Mouse (Mus musculus): Measurements from ENCODE around the gene Cend1. TPM values are rescaled to one million over a fixed set of nuclear protein-coding genes. Genes with fewer than 3 reads are reported as not detected.

Gene Cend1
- polyA plus RNA-seq, 1 experiment from 2014 or later: not detected

GRCm38 (mm10) chr7:141387807-141388486 lies 41.3 kb downstream of the Cend1 start:
- no peak for ATAC-seq (ENCODE audit: low read depth)
- H3K27me3 ChIP-seq (ENCODE audit: control insufficient read depth, insufficient read depth, low read depth, low read length): no peaks in the 10 kb centered on the region
- 31% methylated on average over 2 of the region's 2 CpGs for WGBS (ENCODE audit: insufficient replicate concordance)
- H3K4me1 ChIP-seq (ENCODE audit: control insufficient read depth, low read depth, low read length): peaks cover 53% of the 10 kb centered on the region
- peak overlapping the region; percentile 22 for H3K9ac ChIP-seq (ENCODE audit: low read depth, low read length)
- H3K36me3 ChIP-seq (ENCODE audit: control insufficient read depth, insufficient read depth): no peaks in the 10 kb centered on the region
- H3K27ac ChIP-seq (ENCODE audit: low read length): peak overlapping the region; percentile 77
- no peaks in the 10 kb centered on the region for H3K9me3 ChIP-seq (replicated peaks; ENCODE audit: control insufficient read depth, low read length)
- peak overlapping the region; percentile 3; the same call in 1 of the 2 replicates for H3K4me2 ChIP-seq (ENCODE audit: low read depth, low read length)
- H3K4me3 ChIP-seq (ENCODE audit: low read depth, low read length): no peak overlapping the region

DNA sequence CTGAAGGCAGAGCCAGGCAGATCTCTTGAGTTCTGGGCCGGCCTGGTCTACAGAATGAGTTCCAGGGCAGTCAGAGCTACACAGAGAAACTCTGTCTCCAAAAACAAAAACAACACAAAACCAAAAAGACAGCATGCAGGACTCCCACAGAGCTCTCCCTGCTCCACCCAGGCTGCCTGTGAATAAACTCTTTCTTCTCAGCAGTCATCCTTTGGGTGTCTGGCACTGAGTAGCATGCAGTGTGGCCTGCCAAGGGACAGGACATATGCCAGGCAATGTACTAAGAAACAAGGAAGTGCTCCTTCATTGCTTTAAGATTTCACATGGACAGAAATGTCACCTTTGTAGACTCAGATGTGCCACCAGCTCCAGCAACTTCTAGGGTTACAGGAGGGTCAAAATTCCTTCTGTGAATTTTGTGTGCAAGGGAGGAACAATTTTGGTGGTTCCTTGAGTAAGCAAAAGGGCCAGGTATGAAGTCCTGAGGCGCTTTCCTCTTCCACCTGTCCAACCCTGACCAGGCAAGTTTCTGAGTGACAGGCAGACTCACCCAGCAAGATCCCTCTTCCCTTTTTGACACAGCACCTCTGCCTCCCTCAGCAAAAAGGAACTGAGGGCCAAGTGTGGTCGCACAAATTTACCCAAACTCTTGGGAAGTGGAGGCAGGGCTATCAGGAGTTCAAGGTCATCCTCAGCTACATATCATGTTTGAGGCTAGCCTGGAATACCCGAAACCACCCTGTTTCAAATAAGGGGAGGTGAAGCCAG lies 48.0 kb downstream of the Cend1 start:
- 59% methylated on average over 4 of the region's 4 CpGs for WGBS (ENCODE audit: insufficient replicate concordance)

GRCm38 (mm10) chr7:141379584-141379983 lies 49.7 kb downstream of the Cend1 start:
- peaks cover 11% of the 10 kb centered on the region for H3K4me1 ChIP-seq (ENCODE audit: control insufficient read depth, low read depth, low read length)
- 41% methylated on average over 4 of the region's 4 CpGs for WGBS (ENCODE audit: insufficient replicate concordance)
- peak; percentile 35; the same call in 1 of the 2 replicates for ATAC-seq (ENCODE audit: low read depth)
- H3K4me2 ChIP-seq (ENCODE audit: low read depth, low read length): no peak overlapping the region
- no peaks in the 10 kb centered on the region for H3K9me3 ChIP-seq (replicated peaks; ENCODE audit: control insufficient read depth, low read length)
- H3K4me3 ChIP-seq (ENCODE audit: low read depth, low read length): no peak overlapping the region
- H3K27me3 ChIP-seq (ENCODE audit: control insufficient read depth, insufficient read depth, low read depth, low read length): no peaks in the 10 kb centered on the region
- no peaks in the 10 kb centered on the region for H3K36me3 ChIP-seq (ENCODE audit: control insufficient read depth, insufficient read depth)
- H3K9ac ChIP-seq (ENCODE audit: low read depth, low read length): no peak overlapping the region
- H3K27ac ChIP-seq (ENCODE audit: low read length): 0 out of 2 replicates have a peak overlapping the region, but pooled peaks have one; percentile 45

More for the DNA sequence above, 48.0 kb downstream of the Cend1 start:
- Histone ChIP-seq H3K9me3 (replicated peaks; ENCODE audit: control insufficient read depth, low read length) (no peaks in the 10 kb centered on the region), H3K27ac (ENCODE audit: low read length) (peak overlapping the region; percentile 65), H3K36me3 (ENCODE audit: control insufficient read depth, insufficient read depth) (no peaks in the 10 kb centered on the region), H3K27me3 (ENCODE audit: control insufficient read depth, insufficient read depth, low read depth, low read length) (no peaks in the 10 kb centered on the region), H3K4me1 (ENCODE audit: control insufficient read depth, low read depth, low read length) (peaks cover 11% of the 10 kb centered on the region), H3K9ac (ENCODE audit: low read depth, low read length) (no peak overlapping the region), H3K4me2 (ENCODE audit: low read depth, low read length) (no peak overlapping the region), H3K4me3 (ENCODE audit: low read depth, low read length) (no peak overlapping the region)
- no peak for ATAC-seq (ENCODE audit: low read depth)

Other genes with a start within 250 kb of the Cend1 start
- gene Hras, start 235.5 kb downstream of the Cend1 start, polyA plus RNA-seq (2015; fragmentation: Nextera tagmentation; extraction: Ambion mirVana): 35.3 and 40.1 TPM in 2 replicates
- gene Lrrc56, start 235.3 kb downstream of the Cend1 start, polyA plus RNA-seq (2015; fragmentation: Nextera tagmentation; extraction: Ambion mirVana): 8.3 and 9.5 TPM in 2 replicates
- 0.80 and 0.84 TPM in 2 replicates for gene Lmntd2, start 215.4 kb downstream of the Cend1 start, polyA plus RNA-seq (2015; fragmentation: Nextera tagmentation; extraction: Ambion mirVana)
- gene Rassf7, start 213.6 kb downstream of the Cend1 start, polyA plus RNA-seq (2015; fragmentation: Nextera tagmentation; extraction: Ambion mirVana): 23.9 and 26.4 TPM in 2 replicates
- gene Phrf1, start 200.7 kb downstream of the Cend1 start, polyA plus RNA-seq (2015; fragmentation: Nextera tagmentation; extraction: Ambion mirVana): 23.8 and 28.5 TPM in 2 replicates
- gene Irf7, start 163.0 kb downstream of the Cend1 start, polyA plus RNA-seq (2015; fragmentation: Nextera tagmentation; extraction: Ambion mirVana): 7.7 and 8.2 TPM in 2 replicates
- 0.42 and 1.6 TPM in 2 replicates for gene Cdhr5, start 152.7 kb downstream of the Cend1 start, polyA plus RNA-seq (2015; fragmentation: Nextera tagmentation; extraction: Ambion mirVana)
- gene Sct, start 150.4 kb downstream of the Cend1 start, polyA plus RNA-seq (2015; fragmentation: Nextera tagmentation; extraction: Ambion mirVana): 1.4 TPM in 1 of 2 replicates, not detected in the other
- gene Drd4, start 137.5 kb downstream of the Cend1 start, polyA plus RNA-seq (2015; fragmentation: Nextera tagmentation; extraction: Ambion mirVana): not detected in 2 replicates
- 11.6 and 13.6 TPM in 2 replicates for gene Deaf1, start 101.8 kb downstream of the Cend1 start, polyA plus RNA-seq (2015; fragmentation: Nextera tagmentation; extraction: Ambion mirVana)
- gene Tmem80, start 101.8 kb downstream of the Cend1 start, polyA plus RNA-seq (2015; fragmentation: Nextera tagmentation; extraction: Ambion mirVana): 13.9 and 16.7 TPM in 2 replicates
- 26.0 and 34.0 TPM in 2 replicates for gene Eps8l2, start 90.6 kb downstream of the Cend1 start, polyA plus RNA-seq (2015; fragmentation: Nextera tagmentation; extraction: Ambion mirVana)
- 373 and 397 TPM in 2 replicates for gene Taldo1, start 37.3 kb downstream of the Cend1 start, polyA plus RNA-seq (2015; fragmentation: Nextera tagmentation; extraction: Ambion mirVana)
- 13.5 and 14.3 TPM in 2 replicates for gene Gatd1, start 15.4 kb downstream of the Cend1 start, polyA plus RNA-seq (2015; fragmentation: Nextera tagmentation; extraction: Ambion mirVana)
- gene Slc25a22, start 8.4 kb upstream of the Cend1 start, polyA plus RNA-seq (2015; fragmentation: Nextera tagmentation; extraction: Ambion mirVana): 18.7 and 20.7 TPM in 2 replicates
- gene Pidd1, start 14.5 kb upstream of the Cend1 start, polyA plus RNA-seq (2015; fragmentation: Nextera tagmentation; extraction: Ambion mirVana): 8.8 and 9.7 TPM in 2 replicates
- 644 and 698 TPM in 2 replicates for gene Rplp2, start 17.9 kb upstream of the Cend1 start, polyA plus RNA-seq (2015; fragmentation: Nextera tagmentation; extraction: Ambion mirVana)
- 14.9 and 15.5 TPM in 2 replicates for gene Pnpla2, start 25.7 kb upstream of the Cend1 start, polyA plus RNA-seq (2015; fragmentation: Nextera tagmentation; extraction: Ambion mirVana)
- 3.7 and 4.8 TPM in 2 replicates for gene Cracr2b, start 31.6 kb upstream of the Cend1 start, polyA plus RNA-seq (2015; fragmentation: Nextera tagmentation; extraction: Ambion mirVana)
- gene Cd151, start 37.9 kb upstream of the Cend1 start, polyA plus RNA-seq (2015; fragmentation: Nextera tagmentation; extraction: Ambion mirVana): 5.3 and 6.9 TPM in 2 replicates
- gene Polr2l, start 45.6 kb upstream of the Cend1 start, polyA plus RNA-seq (2015; fragmentation: Nextera tagmentation; extraction: Ambion mirVana): 36.4 and 39.2 TPM in 2 replicates
- gene Tspan4, start 45.7 kb upstream of the Cend1 start, polyA plus RNA-seq (2015; fragmentation: Nextera tagmentation; extraction: Ambion mirVana): 46.1 and 47.2 TPM in 2 replicates
- gene Chid1, start 110.4 kb upstream of the Cend1 start, polyA plus RNA-seq (2015; fragmentation: Nextera tagmentation; extraction: Ambion mirVana): 25.3 and 26.6 TPM in 2 replicates
- gene Ap2a2, start 132.7 kb upstream of the Cend1 start, polyA plus RNA-seq (2015; fragmentation: Nextera tagmentation; extraction: Ambion mirVana): 66.7 and 70.7 TPM in 2 replicates
- 2.8 and 3.1 TPM in 2 replicates for gene Muc6, start 225.8 kb upstream of the Cend1 start, polyA plus RNA-seq (2015; fragmentation: Nextera tagmentation; extraction: Ambion mirVana)